Mouse (Mus musculus): Measurements from ENCODE around the gene AW822073. TPM values are rescaled to one million over a fixed set of nuclear protein-coding genes. Genes with fewer than 3 reads are reported as not detected.

The AW822073 gene
- not detected for total RNA-seq (2023)

GRCm38 (mm10) chr10:58224827-58225785, at the start of gene AW822073:
Gene AW822073, minus strand, starts transcription at chr10:58224930.

GRCm38 (mm10) chr10:58255213-58255892, 30.6 kb upstream of the AW822073 start, which contains the start of gene Gcc2:
Gene Gcc2, plus strand, starts transcription at chr10:58255497.

GRCm38 (mm10) chr10:58236613-58237012, 11.9 kb upstream of the AW822073 start, which contains the start of gene Gm4981:
Gene Gm4981, minus strand, starts transcription at chr10:58236701.

GRCm38 (mm10) chr10:58232641-58232969, 7.9 kb upstream of the AW822073 start, which contains the start of gene Duxf3:
Gene Duxf3, minus strand, starts transcription at chr10:58232675.

Other genes with a start within 250 kb of the AW822073 start
- gene Duxf3, start 7.7 kb upstream of the AW822073 start, total RNA-seq (2023) = not detected
- not detected for gene Gm4981, start 11.8 kb upstream of the AW822073 start, total RNA-seq (2023)
- gene Gcc2, start 30.6 kb upstream of the AW822073 start, total RNA-seq (2023) = 10 to 100 TPM; 24.5 to 25.9 TPM
- gene Lims1, start 98.5 kb upstream of the AW822073 start, total RNA-seq (2023) = 100 to 1,000 TPM; 197 to 199 TPM
- gene Ranbp2, start 222.0 kb upstream of the AW822073 start, total RNA-seq (2023) = 10 to 100 TPM; 92.5 to 94.3 TPM